Comparison of ENCODE assay signal across 8 mouse cellular contexts in the genomic region with DNA sequence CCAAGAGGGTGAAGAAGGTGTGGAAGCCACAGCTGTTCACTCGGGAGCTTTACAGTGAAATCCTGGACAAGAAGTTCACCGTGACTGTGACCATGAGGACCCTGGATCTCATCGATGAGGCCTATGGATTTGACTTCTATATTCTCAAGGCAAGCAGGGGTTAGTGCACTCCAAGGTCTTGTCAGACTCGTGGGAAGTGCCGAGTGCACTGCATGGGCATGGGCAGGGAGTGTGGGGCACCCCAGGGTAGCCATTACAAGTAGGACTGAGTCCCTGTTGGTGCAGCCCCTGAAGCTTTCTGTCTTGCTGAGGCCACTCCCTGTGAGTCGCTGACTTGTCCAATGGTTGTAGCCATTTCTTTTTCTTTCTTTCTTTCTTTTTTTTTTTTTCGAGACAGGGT. TPM values are rescaled to one million over a fixed set of nuclear protein-coding genes. Genes with fewer than 3 reads are reported as not detected.
A peak's percentile ranks its signal among the peaks of the same experiment; 100 is the strongest.
DNase-seq lines count a peak whose midpoint lies in the region; ATAC-seq and TF ChIP-seq lines count a peak whose summit lies in the region.

No protein-coding gene starts in this region.

- H3K36me3 ChIP-seq in kidney, embryonic 15.5 days: peaks cover 43% of the 10 kb centered on the region
- peaks cover 8% of the 10 kb centered on the region for H3K36me3 ChIP-seq in embryonic facial prominence, embryonic 11.5 days (replicated peaks; ENCODE audit: control insufficient read depth, insufficient read depth, low read depth, low read length)
- H3K36me3 ChIP-seq in intestine, embryonic 14.5 days (ENCODE audit: control insufficient read depth, insufficient read depth, low read length): peaks cover 43% of the 10 kb centered on the region
- H3K36me3 ChIP-seq in myocyte (ENCODE audit: control insufficient read depth, insufficient read depth): peaks cover 5% of the 10 kb centered on the region

- no peak overlapping the region for H3ac ChIP-seq in myocyte (ENCODE audit: control insufficient read depth, insufficient read length)

- no peak overlapping the region for H3K27ac ChIP-seq in kidney, embryonic 15.5 days
- H3K27ac ChIP-seq in embryonic facial prominence, embryonic 11.5 days (replicated peaks; ENCODE audit: low read depth, low read length): no peak overlapping the region
- no peak overlapping the region for H3K27ac ChIP-seq in intestine, embryonic 14.5 days (ENCODE audit: low read depth)

- H3K4me3 ChIP-seq in kidney, embryonic 15.5 days (replicated peaks): peak overlapping the region; percentile 85
- H3K4me3 ChIP-seq in embryonic facial prominence, embryonic 11.5 days (ENCODE audit: low read depth, low read length): peak overlapping the region; percentile 64
- H3K4me3 ChIP-seq in intestine, embryonic 14.5 days (ENCODE audit: low read depth, low read length): peak overlapping the region; percentile 95
- H3K4me3 ChIP-seq in myocyte: peak overlapping the region; percentile 89

- peaks cover 15% of the 10 kb centered on the region for H3K79me2 ChIP-seq in myocyte (ENCODE audit: control insufficient read depth, insufficient read depth)

- ATAC-seq in kidney, embryonic 15.5 days (replicated peaks; ENCODE audit: low FRiP score): no peak
- ATAC-seq in embryonic facial prominence, embryonic 11.5 days (replicated peaks; ENCODE audit: insufficient number of reproducible peaks, low FRiP score, low TSS enrichment, low read depth): no peak
- ATAC-seq in intestine, embryonic 14.5 days (replicated peaks; ENCODE audit: low FRiP score, low TSS enrichment, low read depth): no peak

- H3K9ac ChIP-seq in kidney, embryonic 15.5 days: peak overlapping the region; percentile 81
- peak overlapping the region; percentile 56; the same call in 1 of the 2 replicates for H3K9ac ChIP-seq in embryonic facial prominence, embryonic 11.5 days (replicated peaks; ENCODE audit: low read length)
- peak overlapping the region; percentile 61 for H3K9ac ChIP-seq in intestine, embryonic 14.5 days (ENCODE audit: low read length)

- no peak for DNase-seq in kidney, adult 11 months
- no peak for DNase-seq in embryonic facial prominence, embryonic 11.5 days (ENCODE audit: low spot score)
- DNase-seq in intestine, embryonic 14.5 days (ENCODE audit: low spot score): no peak
- no peak for DNase-seq in B cell, adult 2 months
- no peak for DNase-seq in left cerebral cortex, adult 18-20 months (ENCODE audit: low spot score in 2 of 2)
- no peak for DNase-seq in adrenal gland, adult 8-10 months

- 84% methylated on average over 7 of the region's 7 CpGs for WGBS in kidney, embryonic 15.5 days
- WGBS in embryonic facial prominence, embryonic 11.5 days: 87% methylated on average over 7 of the region's 7 CpGs
- WGBS in intestine, embryonic 14.5 days: 84% methylated on average over 7 of the region's 7 CpGs

- no peaks in the 10 kb centered on the region for H3K9me3 ChIP-seq in kidney, embryonic 15.5 days (replicated peaks)
- no peaks in the 10 kb centered on the region for H3K9me3 ChIP-seq in embryonic facial prominence, embryonic 11.5 days (replicated peaks; ENCODE audit: control insufficient read depth, low read length)
- H3K9me3 ChIP-seq in intestine, embryonic 14.5 days (ENCODE audit: control insufficient read depth, low read length): no peaks in the 10 kb centered on the region

- H3K4me2 ChIP-seq in kidney, embryonic 15.5 days: peak overlapping the region; percentile 85
- H3K4me2 ChIP-seq in embryonic facial prominence, embryonic 11.5 days (ENCODE audit: low read depth, low read length): peak overlapping the region; percentile 79
- peak overlapping the region; percentile 62 for H3K4me2 ChIP-seq in intestine, embryonic 14.5 days (ENCODE audit: low read length)
- peak overlapping the region; percentile 99 for H3K4me2 ChIP-seq in myocyte (ENCODE audit: low read depth)

- H3K4me1 ChIP-seq in kidney, embryonic 15.5 days: peaks cover 23% of the 10 kb centered on the region
- peaks cover 6% of the 10 kb centered on the region; the same call in 1 of the 2 replicates for H3K4me1 ChIP-seq in embryonic facial prominence, embryonic 11.5 days (ENCODE audit: control insufficient read depth, insufficient read depth, low read length)
- peaks cover 12% of the 10 kb centered on the region for H3K4me1 ChIP-seq in intestine, embryonic 14.5 days (replicated peaks; ENCODE audit: control insufficient read depth, insufficient read depth, low read length)

- TF ChIP-seq POLR2A in myocyte (IDR thresholded peaks at IDR 0.05; ENCODE audit: insufficient read length, low read depth): no peak

- H3K27me3 ChIP-seq in kidney, embryonic 15.5 days: peaks cover 3% of the 10 kb centered on the region
- H3K27me3 ChIP-seq in embryonic facial prominence, embryonic 11.5 days (ENCODE audit: control insufficient read depth, insufficient read depth, low read length): no peaks in the 10 kb centered on the region
- H3K27me3 ChIP-seq in intestine, embryonic 14.5 days (replicated peaks; ENCODE audit: control insufficient read depth, insufficient read depth, low read length): no peaks in the 10 kb centered on the region
- peaks cover 2% of the 10 kb centered on the region for H3K27me3 ChIP-seq in myocyte (ENCODE audit: control insufficient read depth, insufficient read depth, insufficient read length)

TF ChIP-seq in myocyte, 11 proteins besides CTCF, POLR2A, EP300 and RAD21:
- TF ChIP-seq E2F4 (IDR thresholded peaks at IDR 0.05; ENCODE audit: insufficient read depth) (no peak), SRF (IDR thresholded peaks at IDR 0.05; ENCODE audit: control insufficient read depth, insufficient read length, low read depth) (no peak), MAX (IDR thresholded peaks at IDR 0.05; ENCODE audit: low read depth) (no peak), CEBPB (IDR thresholded peaks at IDR 0.05; ENCODE audit: insufficient read depth, poor library complexity, severe bottlenecking) (no peak), POLR2AphosphoS2 (IDR thresholded peaks at IDR 0.05; ENCODE audit: insufficient read length, low read depth) (no peak), TCF12 (IDR thresholded peaks at IDR 0.05; ENCODE audit: insufficient read depth, poor library complexity, severe bottlenecking) (no peak), REST (IDR thresholded peaks at IDR 0.05; ENCODE audit: insufficient read depth, insufficient read length) (no peak), USF1 (IDR thresholded peaks at IDR 0.05; ENCODE audit: low read depth) (no peak), TCF3 (IDR thresholded peaks at IDR 0.05; ENCODE audit: insufficient read length, low read depth) (no peak), MYOD1 (IDR thresholded peaks at IDR 0.05; ENCODE audit: control insufficient read depth in 1 of 3, insufficient read length in 2 of 3, low read depth in 2 of 3) (no peak), MYOG (IDR thresholded peaks at IDR 0.05; ENCODE audit: control insufficient read depth in 1 of 3, insufficient read depth in 1 of 3, insufficient read length in 2 of 3, low read depth in 2 of 3) (no peak)
TF ChIP-seq in myocyte: peak in this region for 0.

RNA-seq across cellular contexts. Expression of gene Mrpl28, which starts 1.3 kb away (rescaled TPM):
- polyA plus RNA-seq in kidney, embryonic 15.5 days (2015; fragmentation: Nextera tagmentation; extraction: Ambion mirVana): 207 and 218 TPM in 2 replicates
- 250 and 261 TPM in 2 replicates for polyA plus RNA-seq in embryonic facial prominence, embryonic 11.5 days (2014; fragmentation: Nextera tagmentation; extraction: Ambion mirVana)
- 235 and 241 TPM in 2 replicates for polyA plus RNA-seq in intestine, embryonic 14.5 days (2014; fragmentation: Nextera tagmentation; extraction: Ambion mirVana)
- polyA plus RNA-seq in myocyte (2012; fragmentation: generic; extraction: Trizol): 145 TPM
- total RNA-seq in left cerebral cortex, adult 18-20 months (2021): 10 to 100 TPM; 64.3 to 66.9 TPM
- total RNA-seq in adrenal gland, adult 8-10 months (2022): 10 to 100 TPM; 96.1 to 98.0 (median 96.8) TPM

RNA-seq across cellular contexts. Expression of gene Tmem8, which starts 11.5 kb away (rescaled TPM):
- polyA plus RNA-seq in kidney, embryonic 15.5 days (2015; fragmentation: Nextera tagmentation; extraction: Ambion mirVana): 3.8 and 5.1 TPM in 2 replicates
- 0.48 and 0.92 TPM in 2 replicates for polyA plus RNA-seq in embryonic facial prominence, embryonic 11.5 days (2014; fragmentation: Nextera tagmentation; extraction: Ambion mirVana)
- 2.7 and 4.9 TPM in 2 replicates for polyA plus RNA-seq in intestine, embryonic 14.5 days (2014; fragmentation: Nextera tagmentation; extraction: Ambion mirVana)
- polyA plus RNA-seq in myocyte (2012; fragmentation: generic; extraction: Trizol): 1.5 TPM
- 10 to 100 TPM; 13.8 to 14.0 TPM for total RNA-seq in left cerebral cortex, adult 18-20 months (2021)
- total RNA-seq in adrenal gland, adult 8-10 months (2022): 10 to 100 TPM in 3 of 4 experiments, 1 to 10 TPM in 1; 7.8 to 14.9 (median 12.0) TPM

RNA-seq across cellular contexts. Expression of gene Axin1, which starts 13.9 kb away (rescaled TPM):
- polyA plus RNA-seq in kidney, embryonic 15.5 days (2015; fragmentation: Nextera tagmentation; extraction: Ambion mirVana): 8.0 and 9.4 TPM in 2 replicates
- polyA plus RNA-seq in embryonic facial prominence, embryonic 11.5 days (2014; fragmentation: Nextera tagmentation; extraction: Ambion mirVana): 12.8 and 17.9 TPM in 2 replicates
- polyA plus RNA-seq in intestine, embryonic 14.5 days (2014; fragmentation: Nextera tagmentation; extraction: Ambion mirVana): 11.5 and 13.1 TPM in 2 replicates
- 26.5 TPM for polyA plus RNA-seq in myocyte (2012; fragmentation: generic; extraction: Trizol)
- 10 to 100 TPM; 25.1 to 27.5 TPM for total RNA-seq in left cerebral cortex, adult 18-20 months (2021)
- total RNA-seq in adrenal gland, adult 8-10 months (2022): 10 to 100 TPM; 42.6 to 52.2 (median 46.2) TPM

RNA-seq across cellular contexts. Expression of gene Nme4, which starts 29.2 kb away (rescaled TPM):
- polyA plus RNA-seq in kidney, embryonic 15.5 days (2015; fragmentation: Nextera tagmentation; extraction: Ambion mirVana): 101 and 103 TPM in 2 replicates
- polyA plus RNA-seq in embryonic facial prominence, embryonic 11.5 days (2014; fragmentation: Nextera tagmentation; extraction: Ambion mirVana): 91.2 and 104 TPM in 2 replicates
- 118 and 122 TPM in 2 replicates for polyA plus RNA-seq in intestine, embryonic 14.5 days (2014; fragmentation: Nextera tagmentation; extraction: Ambion mirVana)
- polyA plus RNA-seq in myocyte (2012; fragmentation: generic; extraction: Trizol): 23.9 TPM
- total RNA-seq in left cerebral cortex, adult 18-20 months (2021): 1 to 10 TPM; 3.2 to 3.9 TPM
- 10 to 100 TPM in 1 of 4 experiments, 1 to 10 TPM in 3; 2.1 to 10.4 (median 6.0) TPM for total RNA-seq in adrenal gland, adult 8-10 months (2022)

RNA-seq across cellular contexts. Expression of gene Decr2, which starts 34.4 kb away (rescaled TPM):
- 42.9 and 45.7 TPM in 2 replicates for polyA plus RNA-seq in kidney, embryonic 15.5 days (2015; fragmentation: Nextera tagmentation; extraction: Ambion mirVana)
- polyA plus RNA-seq in embryonic facial prominence, embryonic 11.5 days (2014; fragmentation: Nextera tagmentation; extraction: Ambion mirVana): 18.8 and 19.0 TPM in 2 replicates
- 27.3 and 32.4 TPM in 2 replicates for polyA plus RNA-seq in intestine, embryonic 14.5 days (2014; fragmentation: Nextera tagmentation; extraction: Ambion mirVana)
- 8.3 TPM for polyA plus RNA-seq in myocyte (2012; fragmentation: generic; extraction: Trizol)
- 10 to 100 TPM; 29.9 to 35.5 TPM for total RNA-seq in left cerebral cortex, adult 18-20 months (2021)
- 10 to 100 TPM; 23.0 to 26.8 (median 24.2) TPM for total RNA-seq in adrenal gland, adult 8-10 months (2022)
